Mouse (Mus musculus): ENCODE measurements around the gene Cdc34. TPM values are rescaled to one million over a fixed set of nuclear protein-coding genes. Genes with fewer than 3 reads are reported as not detected.
"Not testable (repeated sequence)": the region's sequence is repeated elsewhere in the genome, so short reads cannot be mapped to it uniquely, and the experiment has no call there.

Gene Cdc34
- total and polyA plus RNA-seq, 2 experiments from 2014 or later, result 120 to 183 TPM

DNA sequence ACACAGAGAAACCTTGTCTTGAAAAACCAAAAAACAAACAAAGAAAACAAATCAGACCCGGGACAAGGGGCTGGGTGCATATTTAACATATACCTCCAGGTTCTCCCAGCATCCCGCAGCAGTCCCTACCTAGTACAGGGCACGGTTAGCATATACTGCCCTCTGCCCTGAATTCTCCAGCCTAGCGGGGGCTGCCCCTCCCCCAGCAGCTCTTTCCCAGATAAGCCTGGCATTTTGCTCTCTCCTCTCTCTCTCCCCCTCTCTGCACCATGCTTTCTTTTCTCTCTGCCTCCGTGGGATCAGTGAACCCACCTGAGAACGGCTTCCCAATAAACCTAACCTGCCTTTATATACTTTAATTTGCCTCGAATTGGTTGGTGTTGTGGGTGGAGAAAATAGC lies 18.7 kb downstream of the Cdc34 start:
- Histone ChIP-seq H3K4me2 (ENCODE audit: low read depth, low read length) (0 out of 2 replicates have a peak overlapping the region, but pooled peaks have one; percentile 15), H3K9ac (replicated peaks; ENCODE audit: low read depth, low read length) (0 out of 2 replicates have a peak overlapping the region, but pooled peaks have one; percentile 45), H3K4me3 (ENCODE audit: low read depth, low read length) (no peak overlapping the region), H3K36me3 (replicated peaks; ENCODE audit: control insufficient read depth, insufficient read depth, low read length) (no peaks in the 10 kb centered on the region), H3K4me1 (ENCODE audit: control insufficient read depth, insufficient read depth) (peaks cover 39% of the 10 kb centered on the region), H3K9me3 (replicated peaks; ENCODE audit: control insufficient read depth, low read length) (no peaks in the 10 kb centered on the region), H3K27ac (ENCODE audit: low read depth) (peak overlapping the region; percentile 97), H3K27me3 (ENCODE audit: control insufficient read depth, insufficient read depth, low read length) (no peaks in the 10 kb centered on the region)
- TF ChIP-seq CTCF (IDR thresholded peaks at IDR 0.05; ENCODE audit: low read depth), result no peak
- TF ChIP-seq EP300 (IDR thresholded peaks at IDR 0.05; ENCODE audit: low read depth), result peak; percentile 28; the same call in 1 of the 2 replicates
- DNase-seq (ENCODE audit: low spot score) (peak; percentile 54), ATAC-seq (ENCODE audit: insufficient read depth, low read depth) (no peak)
- WGBS, result 18% methylated on average over 7 of the region's 7 CpGs

DNA sequence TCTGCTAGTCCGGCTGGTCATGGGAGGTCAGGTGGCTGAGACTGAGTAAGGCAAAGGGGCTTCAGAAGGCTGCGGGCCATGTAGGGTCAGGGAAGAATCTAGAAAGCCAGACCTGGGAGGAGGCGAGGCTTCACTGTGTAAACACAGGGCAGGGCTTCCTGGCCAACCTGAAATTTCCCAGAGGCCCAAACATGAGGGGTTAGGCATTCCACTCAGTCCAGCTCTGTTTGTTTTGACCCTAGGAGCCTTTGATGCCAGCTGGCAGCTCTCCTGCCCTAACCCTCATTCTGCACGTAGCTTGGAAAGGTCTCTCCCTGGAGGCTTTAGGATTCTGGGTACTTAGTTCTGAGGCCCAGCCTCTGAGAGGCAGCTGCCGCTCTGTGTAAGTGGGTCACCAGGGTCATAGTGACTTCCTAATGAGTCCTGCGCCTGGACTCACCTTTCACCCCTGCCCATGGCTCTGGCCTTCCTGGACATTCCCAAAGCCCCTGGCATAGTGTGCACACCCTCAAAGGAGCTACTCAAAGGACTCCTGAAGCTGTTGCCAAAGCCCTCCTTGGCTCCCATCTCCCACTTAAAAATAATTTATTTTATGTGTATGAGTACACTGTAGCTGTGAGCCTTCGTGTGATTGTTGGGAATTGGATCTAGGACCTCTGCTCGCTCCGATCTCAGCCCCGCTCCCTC lies 19.6 kb downstream of the Cdc34 start:
- H3K27ac ChIP-seq (ENCODE audit: low read depth), result peak overlapping the region; percentile 97
- WGBS, result 37% methylated on average over 10 of the region's 10 CpGs
- no peaks in the 10 kb centered on the region for H3K27me3 ChIP-seq (ENCODE audit: control insufficient read depth, insufficient read depth, low read length)
- ATAC-seq (ENCODE audit: insufficient read depth, low read depth) (peak; percentile 21), DNase-seq (ENCODE audit: low spot score) (peak; percentile 46)
- peak overlapping the region; percentile 29; the same call in 1 of the 2 replicates for H3K9ac ChIP-seq (replicated peaks; ENCODE audit: low read depth, low read length)
- no peaks in the 10 kb centered on the region for H3K36me3 ChIP-seq (replicated peaks; ENCODE audit: control insufficient read depth, insufficient read depth, low read length)
- no peak overlapping the region for H3K4me3 ChIP-seq (ENCODE audit: low read depth, low read length)
- H3K4me1 ChIP-seq (ENCODE audit: control insufficient read depth, insufficient read depth), result peaks cover 39% of the 10 kb centered on the region
- H3K4me2 ChIP-seq (ENCODE audit: low read depth, low read length), result 0 out of 2 replicates have a peak overlapping the region, but pooled peaks have one; percentile 15
- no peaks in the 10 kb centered on the region for H3K9me3 ChIP-seq (replicated peaks; ENCODE audit: control insufficient read depth, low read length)
- no peak for TF ChIP-seq EP300 (IDR thresholded peaks at IDR 0.05; ENCODE audit: low read depth)
- no peak for TF ChIP-seq CTCF (IDR thresholded peaks at IDR 0.05; ENCODE audit: low read depth)

DNA sequence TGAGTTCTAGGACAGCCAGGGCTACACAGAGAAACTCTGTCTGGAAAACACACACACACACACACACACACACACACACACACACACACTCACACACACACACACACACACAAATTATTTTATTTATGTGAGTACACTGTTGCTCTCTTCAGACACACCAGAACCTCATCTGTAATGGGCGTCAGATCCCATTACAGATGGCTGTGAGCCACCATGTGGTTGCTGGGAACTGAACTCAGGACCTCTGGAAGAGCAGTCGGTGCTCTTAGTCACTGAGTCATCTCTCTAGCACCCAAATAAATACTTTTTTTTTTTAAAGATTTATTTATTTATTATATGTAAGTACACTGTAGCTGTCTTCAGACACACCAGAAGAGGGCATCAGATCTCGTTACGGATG lies 21.0 kb downstream of the Cdc34 start:
- DNase-seq (ENCODE audit: low spot score); H3K9me3 ChIP-seq (replicated peaks; ENCODE audit: control insufficient read depth, low read length); ATAC-seq (ENCODE audit: insufficient read depth, low read depth); H3K27me3 ChIP-seq (ENCODE audit: control insufficient read depth, insufficient read depth, low read length); H3K4me2 ChIP-seq (ENCODE audit: low read depth, low read length); H3K9ac ChIP-seq (replicated peaks; ENCODE audit: low read depth, low read length); H3K4me3 ChIP-seq (ENCODE audit: low read depth, low read length); H3K36me3 ChIP-seq (replicated peaks; ENCODE audit: control insufficient read depth, insufficient read depth, low read length); H3K27ac ChIP-seq (ENCODE audit: low read depth): not testable (repeated sequence)
- peaks cover 47% of the 10 kb centered on the region for H3K4me1 ChIP-seq (ENCODE audit: control insufficient read depth, insufficient read depth)
- 86% methylated on average over 2 of the region's 4 CpGs for WGBS

DNA sequence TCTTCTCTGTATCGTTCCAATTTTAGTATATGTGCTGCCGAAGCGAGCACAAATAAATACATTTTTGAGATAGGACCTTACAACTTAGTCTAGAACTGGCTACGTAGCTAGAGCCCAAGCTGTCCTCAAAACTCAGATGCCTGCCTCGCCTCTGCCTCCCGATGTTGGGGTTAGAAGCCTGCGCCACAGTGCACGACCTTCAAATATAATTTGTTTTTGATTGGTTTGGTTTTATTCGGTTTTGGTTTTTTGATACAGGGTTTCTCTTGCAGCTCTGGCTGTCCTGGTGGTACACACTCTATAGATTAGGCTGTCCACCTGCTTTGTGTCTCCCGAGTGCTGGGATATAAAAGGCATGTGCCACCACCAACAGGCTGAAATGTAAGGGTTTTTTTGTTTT lies 21.5 kb downstream of the Cdc34 start:
- 81% methylated on average over 10 of the region's 10 CpGs for WGBS
- Histone ChIP-seq H3K4me1 (ENCODE audit: control insufficient read depth, insufficient read depth) (peaks cover 47% of the 10 kb centered on the region), H3K36me3 (replicated peaks; ENCODE audit: control insufficient read depth, insufficient read depth, low read length) (0 out of 2 replicates have a peak, but pooled peaks cover 3% of the 10 kb centered on the region), H3K9me3 (replicated peaks; ENCODE audit: control insufficient read depth, low read length) (no peaks in the 10 kb centered on the region), H3K4me3 (ENCODE audit: low read depth, low read length) (no peak overlapping the region; the same call in 1 of the 2 replicates), H3K4me2 (ENCODE audit: low read depth, low read length) (peak overlapping the region; percentile 59; the same call in 1 of the 2 replicates), H3K27me3 (ENCODE audit: control insufficient read depth, insufficient read depth, low read length) (no peaks in the 10 kb centered on the region), H3K27ac (ENCODE audit: low read depth) (peak overlapping the region; percentile 73), H3K9ac (replicated peaks; ENCODE audit: low read depth, low read length) (no peak overlapping the region)
- ATAC-seq (ENCODE audit: insufficient read depth, low read depth) (no peak), DNase-seq (ENCODE audit: low spot score) (no peak)
- TF ChIP-seq CTCF (IDR thresholded peaks at IDR 0.05; ENCODE audit: low read depth) (no peak), EP300 (IDR thresholded peaks at IDR 0.05; ENCODE audit: low read depth) (no peak)

DNA sequence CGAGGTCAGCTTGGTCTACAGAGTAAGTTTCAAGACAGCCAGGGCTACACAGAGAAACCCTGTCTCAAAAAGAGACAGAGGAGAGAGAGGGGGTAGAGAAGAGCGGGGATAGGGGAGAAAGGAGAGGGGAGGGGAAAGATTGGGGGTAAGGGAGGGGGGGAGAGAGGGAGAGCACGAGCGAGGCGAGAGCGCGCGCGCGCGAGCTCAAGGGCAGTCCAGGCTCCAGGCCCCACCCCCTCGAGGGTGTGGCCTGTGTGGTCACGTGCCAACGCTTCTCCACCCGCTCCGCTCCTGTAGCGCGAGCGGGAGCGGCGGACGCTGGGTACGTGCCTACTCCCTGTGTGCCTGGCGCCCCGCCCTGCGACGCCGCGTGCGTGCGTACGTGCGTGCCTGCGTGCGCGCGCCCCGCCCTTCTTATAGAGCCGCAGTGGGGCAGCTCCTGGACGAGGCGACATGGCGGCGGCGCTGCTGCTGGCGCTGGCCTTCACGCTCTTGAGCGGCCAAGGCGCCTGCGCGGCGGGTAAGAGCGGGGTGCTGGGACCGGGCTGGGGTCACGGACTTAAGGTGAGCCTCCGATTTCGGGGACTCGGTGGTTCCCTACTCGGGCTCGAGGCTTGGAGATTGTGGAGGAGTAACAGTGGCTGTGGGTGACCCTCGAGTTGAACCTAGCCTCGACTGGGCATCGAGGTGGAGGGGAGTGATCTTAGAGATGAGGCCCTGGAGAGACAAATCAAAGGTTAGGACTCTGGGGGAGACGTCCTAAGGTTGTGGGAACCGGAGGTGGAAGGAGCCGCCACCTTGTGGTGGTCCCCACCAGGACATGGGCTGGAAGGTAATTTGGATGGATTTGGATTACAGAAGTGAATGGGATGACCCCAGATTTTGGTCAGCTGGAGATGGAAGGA lies 22.3 kb downstream of the Cdc34 start, which contains the start of gene Bsg:
Gene Bsg (plus strand): TSS at position 427 of the 905 bp plus-strand sequence.
- H3K27ac ChIP-seq (ENCODE audit: low read depth), result peak within 1 kb of the TSS; percentile 83
- H3K9me3 ChIP-seq (replicated peaks; ENCODE audit: control insufficient read depth, low read length), result no peaks in the 10 kb centered on the region
- under 1% methylated on average over 49 of the region's 65 CpGs for WGBS
- H3K4me1 ChIP-seq (ENCODE audit: control insufficient read depth, insufficient read depth), result peaks cover 47% of the 10 kb centered on the region
- peak within 1 kb of the TSS; percentile 67 for H3K4me2 ChIP-seq (ENCODE audit: low read depth, low read length)
- ATAC-seq (ENCODE audit: insufficient read depth, low read depth) (peak; percentile 93), DNase-seq (ENCODE audit: low spot score) (peak; percentile 97)
- no peaks in the 10 kb centered on the region for H3K27me3 ChIP-seq (ENCODE audit: control insufficient read depth, insufficient read depth, low read length)
- 0 out of 2 replicates have a peak, but pooled peaks cover 3% of the 10 kb centered on the region for H3K36me3 ChIP-seq (replicated peaks; ENCODE audit: control insufficient read depth, insufficient read depth, low read length)
- TF ChIP-seq CTCF (IDR thresholded peaks at IDR 0.05; ENCODE audit: low read depth) (peak; percentile 56), EP300 (IDR thresholded peaks at IDR 0.05; ENCODE audit: low read depth) (peak; percentile 87; the same call in 1 of the 2 replicates)
- H3K4me3 ChIP-seq (ENCODE audit: low read depth, low read length), result peak within 1 kb of the TSS; percentile 79
- peak within 1 kb of the TSS; percentile 88 for H3K9ac ChIP-seq (replicated peaks; ENCODE audit: low read depth, low read length)
